Mouse (Mus musculus): ENCODE measurements around the gene Stk19.

DNA sequence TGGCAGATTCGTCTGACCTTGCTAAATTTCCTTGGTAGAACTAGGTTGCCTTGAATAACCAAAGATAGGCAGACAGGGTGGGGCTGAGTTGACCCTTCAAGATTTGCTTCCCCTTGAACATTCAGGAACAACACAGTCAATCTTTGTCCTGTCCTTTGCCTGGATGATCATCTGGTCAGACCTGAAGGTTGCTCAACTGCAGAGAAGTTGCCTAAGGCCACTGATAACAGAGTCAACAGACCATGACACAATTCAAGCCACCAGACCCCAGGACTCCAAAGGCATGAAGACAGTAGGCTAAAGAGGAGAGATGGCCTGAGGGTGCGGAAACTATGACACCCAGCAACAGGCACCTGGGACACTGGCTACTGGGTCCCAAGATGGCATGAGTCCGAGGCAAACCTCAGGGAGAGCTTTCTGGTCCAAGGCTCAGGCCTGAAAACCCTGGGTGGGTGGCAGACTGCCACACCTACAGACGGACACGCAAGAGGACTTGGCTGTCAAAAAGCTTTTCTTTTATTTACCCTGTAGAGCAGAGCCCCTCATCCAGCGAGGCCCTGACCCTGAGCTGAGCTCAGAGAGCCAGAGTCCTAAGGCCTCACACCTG lies 28.0 kb downstream of the Stk19 start:
- no peak for TF ChIP-seq CTCF (IDR thresholded peaks at IDR 0.05; ENCODE audit: low read depth, low read length)
- no peak for TF ChIP-seq POLR2A (IDR thresholded peaks at IDR 0.05; ENCODE audit: extremely low read depth, insufficient read depth, low read length)

Data from liver, adult 2 months (tissue).